Mouse (Mus musculus) heart, embryonic 11.5 days (tissue): ENCODE measurements around the gene Grsf1. TPM values are rescaled to one million over a fixed set of nuclear protein-coding genes. Genes with fewer than 3 reads are reported as not detected.
A peak's percentile ranks its signal among the peaks of the same experiment; 100 is the strongest.

Experiments
- ATAC-seq: fragments of 200-750 bp; cut with Nextera tagmentation; replicated peaks from 2 replicates; pipeline ENCODE4 v1.8.0; 2017; ENCODE audit warnings: moderate library complexity; ENCODE audit not compliant: insufficient number of reproducible peaks, low FRiP score, low TSS enrichment
- H3K27ac ChIP-seq: fragments of 300-500 bp; sonication (generic); 2 replicates; pipeline ENCODE4 v1.5.1; 2014; ENCODE audit warnings: mild to moderate bottlenecking, low read depth, low read length
- H3K27me3 ChIP-seq: fragments of 300-500 bp; sonication (generic); 2 replicates; pipeline ENCODE4 v1.6.1; 2014; ENCODE audit warnings: mild to moderate bottlenecking, low read length, mixed read lengths; ENCODE audit not compliant: control insufficient read depth, insufficient read depth
- H3K36me3 ChIP-seq: fragments of 300-500 bp; sonication (generic); 2 replicates; pipeline ENCODE4 v1.6.1; 2014; ENCODE audit warnings: mild to moderate bottlenecking, low read length, moderate library complexity, mixed read lengths; ENCODE audit not compliant: control insufficient read depth, insufficient read depth
- H3K4me1 ChIP-seq: fragments of 300-500 bp; sonication (generic); 2 replicates; pipeline ENCODE4 v1.6.1; 2014; ENCODE audit warnings: low read length; ENCODE audit not compliant: control insufficient read depth, insufficient read depth
- H3K4me2 ChIP-seq: fragments of 300-500 bp; sonication (generic); 2 replicates; pipeline ENCODE4 v1.6.1; 2014; ENCODE audit warnings: mild to moderate bottlenecking, moderate library complexity
- H3K4me3 ChIP-seq: fragments of 300-500 bp; sonication (generic); 2 replicates; pipeline ENCODE4 v1.5.1; 2014; ENCODE audit warnings: low read depth, low read length
- H3K9ac ChIP-seq: fragments of 300-500 bp; sonication (generic); 2 replicates; pipeline ENCODE4 v1.6.1; 2014; ENCODE audit warnings: mild to moderate bottlenecking, low read depth, low read length, moderate library complexity
- H3K9me3 ChIP-seq: fragments of 300-500 bp; sonication (generic); replicated peaks from 2 replicates; pipeline ENCODE4 v1.6.1; 2016; ENCODE audit warnings: low read length; ENCODE audit not compliant: control insufficient read depth
- WGBS: fragments of 180-500 bp; shearing (Covaris S2); extraction: QIAGEN DNeasy Blood & Tissue Kit; methylation state at CpG from one replicate; pipeline ENCODE4 v1.1.7; 2014; ENCODE audit not compliant: insufficient replicate concordance; 5-methylcytosine and 5-hydroxymethylcytosine counted together
- polyA plus RNA-seq: library from polyadenylated mRNA; unstranded; fragments of >200 nt; fragmentation: Nextera tagmentation; extraction: Ambion mirVana; gene quantifications from 2 replicates; pipeline ENCODE4 v1.2.1, GENCODE M21; 2014

Gene Grsf1
- 72.7 and 77.2 TPM in 2 replicates for polyA plus RNA-seq

GRCm38 (mm10) chr5:88675443-88676387 lies at the start of gene Grsf1:
TSS of gene Grsf1 (minus strand) at chr5:88676171.
- Histone ChIP-seq H3K36me3 (peaks cover 5% of the 10 kb centered on the region; the same call in 1 of the 2 replicates), H3K4me2 (peak within 1 kb of the TSS; percentile 73), H3K9me3 (no peaks in the 10 kb centered on the region), H3K27me3 (no peaks in the 10 kb centered on the region), H3K27ac (peak within 1 kb of the TSS; percentile 95), H3K9ac (peak within 1 kb of the TSS; percentile 96), H3K4me3 (peak within 1 kb of the TSS; percentile 94), H3K4me1 (peaks cover 6% of the 10 kb centered on the region)
- ATAC-seq: peak; percentile 87
- whole genome bisulfite sequencing: under 1% methylated on average over 93 of the region's 127 CpGs

- H3K4me1 ChIP-seq: peaks cover 29% of the 10 kb centered on the region
- H3K9ac ChIP-seq: peak overlapping the region; percentile 16; the same call in 1 of the 2 replicates
- 11% methylated on average over 3 of the region's 3 CpGs for WGBS
- H3K36me3 ChIP-seq: no peaks in the 10 kb centered on the region
- H3K27ac ChIP-seq: peak overlapping the region; percentile 62
- H3K9me3 ChIP-seq: no peaks in the 10 kb centered on the region
- H3K4me2 ChIP-seq: peak overlapping the region; percentile 51
- peak overlapping the region; percentile 19 for H3K4me3 ChIP-seq
- H3K27me3 ChIP-seq: no peaks in the 10 kb centered on the region
- peak; percentile 60 for ATAC-seq
Observed at GRCm38 (mm10) chr5:88724030-88724429, 48.1 kb upstream of the Grsf1 start.

- Histone ChIP-seq H3K4me1 (peaks cover 29% of the 10 kb centered on the region), H3K4me3 (peak overlapping the region; percentile 99), H3K9me3 (no peaks in the 10 kb centered on the region), H3K36me3 (no peaks in the 10 kb centered on the region), H3K27me3 (no peaks in the 10 kb centered on the region), H3K9ac (peak overlapping the region; percentile 98), H3K27ac (peak overlapping the region; percentile 95), H3K4me2 (peak overlapping the region; percentile 94)
- ATAC-seq: no peak
- 5% methylated on average over 4 of the region's 4 CpGs for WGBS
Observed at GRCm38 (mm10) chr5:88722213-88722600, 46.2 kb upstream of the Grsf1 start.

- H3K36me3 ChIP-seq: no peaks in the 10 kb centered on the region
- H3K9me3 ChIP-seq: no peaks in the 10 kb centered on the region
- peak overlapping the region; percentile 94 for H3K4me2 ChIP-seq
- ATAC-seq: no peak
- peaks cover 29% of the 10 kb centered on the region for H3K4me1 ChIP-seq
- no peaks in the 10 kb centered on the region for H3K27me3 ChIP-seq
- peak overlapping the region; percentile 95 for H3K27ac ChIP-seq
- H3K9ac ChIP-seq: peak overlapping the region; percentile 98
- H3K4me3 ChIP-seq: peak overlapping the region; percentile 99
- WGBS: 2% methylated on average over 31 of the region's 31 CpGs
Observed at GRCm38 (mm10) chr5:88721565-88722212, 45.7 kb upstream of the Grsf1 start.

- Histone ChIP-seq H3K4me1 (peaks cover 29% of the 10 kb centered on the region), H3K9me3 (no peaks in the 10 kb centered on the region), H3K27me3 (no peaks in the 10 kb centered on the region), H3K9ac (peak overlapping the region; percentile 98), H3K4me2 (peak overlapping the region; percentile 94), H3K27ac (peak overlapping the region; percentile 95), H3K36me3 (no peaks in the 10 kb centered on the region), H3K4me3 (peak overlapping the region; percentile 99)
- under 1% methylated on average over 37 of the region's 38 CpGs for WGBS
- peak; percentile 44 for ATAC-seq
Observed at GRCm38 (mm10) chr5:88721003-88721475, 45.1 kb upstream of the Grsf1 start.

GRCm38 (mm10) chr5:88720116-88721002 lies 44.4 kb upstream of the Grsf1 start, which contains the start of gene Mob1b:
TSS of gene Mob1b (plus strand) at chr5:88720855.
- H3K27ac ChIP-seq: peak within 1 kb of the TSS; percentile 95
- H3K36me3 ChIP-seq: no peaks in the 10 kb centered on the region
- no peaks in the 10 kb centered on the region for H3K9me3 ChIP-seq
- under 1% methylated on average over 51 of the region's 54 CpGs for WGBS
- peak; percentile 93 for ATAC-seq
- H3K9ac ChIP-seq: peak within 1 kb of the TSS; percentile 98
- peaks cover 29% of the 10 kb centered on the region for H3K4me1 ChIP-seq
- H3K4me2 ChIP-seq: peak within 1 kb of the TSS; percentile 94
- H3K27me3 ChIP-seq: no peaks in the 10 kb centered on the region
- H3K4me3 ChIP-seq: peak within 1 kb of the TSS; percentile 99

- Histone ChIP-seq H3K4me2 (no peak overlapping the region), H3K4me1 (peaks cover 6% of the 10 kb centered on the region; the same call in 1 of the 2 replicates), H3K36me3 (no peaks in the 10 kb centered on the region), H3K27ac (no peak overlapping the region), H3K4me3 (no peak overlapping the region), H3K27me3 (no peaks in the 10 kb centered on the region), H3K9me3 (no peaks in the 10 kb centered on the region), H3K9ac (no peak overlapping the region)
- ATAC-seq: no peak
- 79% methylated on average over 2 of the region's 2 CpGs for WGBS
Observed at GRCm38 (mm10) chr5:88716983-88717382, 41.0 kb upstream of the Grsf1 start.
